Mouse (Mus musculus): Measurements from ENCODE around the gene C330021F23Rik.

Gene C330021F23Rik

DNA sequence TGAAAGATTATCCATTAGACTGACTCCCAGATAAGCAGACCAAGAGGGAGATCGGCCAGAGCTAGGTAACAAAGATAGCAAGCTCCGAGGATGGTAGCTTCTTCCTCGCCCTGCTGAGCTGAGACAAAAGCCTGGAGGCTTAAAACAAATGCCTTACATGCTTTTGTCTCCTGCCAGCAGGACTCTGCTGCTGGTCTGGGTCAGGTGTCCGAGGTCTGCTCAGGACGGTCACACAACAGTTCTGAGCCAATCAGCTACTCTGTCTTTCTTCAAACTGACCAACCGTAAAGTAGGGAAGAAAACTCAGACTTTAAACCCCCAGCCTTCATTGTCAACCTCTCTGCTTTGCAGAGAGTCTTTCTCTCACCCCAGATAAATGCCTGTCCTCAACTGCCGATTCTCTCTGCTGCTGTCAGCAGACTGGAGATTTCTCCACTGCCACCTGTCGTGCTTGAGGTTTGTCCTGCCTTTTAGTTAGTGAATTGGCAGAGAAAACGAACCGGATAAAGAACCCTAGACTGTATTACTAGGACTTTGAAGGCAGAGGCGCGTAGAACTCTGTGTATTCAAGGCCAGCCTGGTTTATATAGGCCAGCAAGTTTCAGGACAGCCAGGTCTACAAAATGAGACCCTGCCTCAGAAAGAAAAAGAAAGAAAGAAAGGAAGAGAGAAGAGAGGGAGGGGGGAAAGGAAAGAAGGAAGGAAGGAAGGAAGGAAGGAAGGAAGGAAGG is at the start of gene C330021F23Rik:
Gene C330021F23Rik (plus strand): TSS at position 350 of the 731 bp plus-strand sequence.
- ChIA-PET POLR2A (interaction anchor here (0.5 to 3.6 kb wide), 84 partner anchors 8 to 947 kb away, joined by 3 to 58 read pairs (median 4); partner anchors contain the start of genes Camsap3 (in 3 of the 4), Fcor (in 3 of the 4), Pet100 (in 3 of the 4) and Xab2 (in 3 of the 4)), CTCF (interaction anchor here (0.6 to 2.1 kb wide), 10 partner anchors 8 to 144 kb away, joined by 3 to 10 read pairs (median 4); partner anchors contain the start of genes Fcor (in 3 of the 4) and Trappc5 (in 1 of the 4))

DNA sequence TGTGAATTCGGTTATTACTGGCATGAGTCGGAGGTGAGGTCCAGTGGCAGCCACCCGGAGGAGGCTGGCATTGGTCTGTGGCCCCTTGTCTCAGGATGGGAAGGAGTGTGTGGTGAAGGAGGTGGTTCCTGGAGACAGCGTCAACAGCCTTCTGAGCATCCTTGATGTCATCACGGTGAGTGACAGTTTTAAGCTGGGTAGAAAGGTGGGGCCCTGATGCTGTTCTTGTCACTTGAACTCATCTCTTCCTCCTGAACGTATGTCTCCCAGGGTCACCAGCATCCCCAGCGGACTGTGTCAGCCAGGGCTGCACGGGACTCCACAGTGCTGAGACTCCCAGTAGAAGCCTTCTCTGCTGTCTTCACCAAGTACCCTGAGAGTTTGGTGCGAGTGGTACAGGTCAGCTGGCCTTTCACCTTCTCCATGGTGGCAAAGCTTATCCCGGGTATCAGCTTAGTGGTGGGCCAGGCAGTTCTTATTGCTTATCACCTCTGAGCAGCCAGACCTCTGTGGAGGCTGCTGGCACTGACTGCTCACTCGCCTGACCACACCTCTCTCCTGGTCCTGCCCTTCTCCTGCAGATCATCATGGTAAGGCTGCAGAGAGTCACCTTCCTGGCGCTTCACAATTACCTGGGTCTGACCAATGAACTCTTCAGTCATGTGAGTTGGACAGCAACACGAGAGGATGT is 45.6 kb upstream of the C330021F23Rik start:
- ChIA-PET CTCF (no interaction called here), POLR2A (interaction anchor here in 1 of 4 experiments (1.0 to 1.1 kb wide), 2 partner anchors 9 to 11 kb away, joined by 3 to 4 read pairs; no protein-coding TSS in a partner anchor)

DNA sequence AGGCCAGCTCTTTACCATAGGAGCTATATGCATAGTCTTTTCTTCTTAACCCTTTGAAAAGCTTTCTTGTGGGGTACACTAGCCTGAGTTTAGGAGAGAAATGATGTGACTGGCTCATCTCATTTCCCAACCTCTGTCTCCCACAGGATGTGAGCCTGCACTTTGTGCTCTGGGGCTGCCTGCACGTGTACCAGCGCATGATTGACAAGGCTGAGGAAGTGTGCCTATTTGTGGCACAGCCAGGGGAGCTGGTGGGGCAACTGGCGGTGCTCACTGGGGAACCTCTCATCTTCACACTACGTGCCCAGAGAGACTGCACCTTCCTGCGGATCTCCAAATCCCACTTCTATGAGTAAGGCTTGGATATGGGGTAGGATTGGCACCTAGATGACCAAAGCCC is 37.0 kb upstream of the C330021F23Rik start:
- ChIA-PET POLR2A (interaction anchor here in 2 of 4 experiments (0.7 to 6.0 kb wide), 7 partner anchors 9 to 37 kb away, joined by 3 to 29 read pairs (median 4); partner anchors contain the start of genes Pnpla6 (in 2 of the 2) and C330021F23Rik (in 1 of the 2)), CTCF (no interaction called here)

DNA sequence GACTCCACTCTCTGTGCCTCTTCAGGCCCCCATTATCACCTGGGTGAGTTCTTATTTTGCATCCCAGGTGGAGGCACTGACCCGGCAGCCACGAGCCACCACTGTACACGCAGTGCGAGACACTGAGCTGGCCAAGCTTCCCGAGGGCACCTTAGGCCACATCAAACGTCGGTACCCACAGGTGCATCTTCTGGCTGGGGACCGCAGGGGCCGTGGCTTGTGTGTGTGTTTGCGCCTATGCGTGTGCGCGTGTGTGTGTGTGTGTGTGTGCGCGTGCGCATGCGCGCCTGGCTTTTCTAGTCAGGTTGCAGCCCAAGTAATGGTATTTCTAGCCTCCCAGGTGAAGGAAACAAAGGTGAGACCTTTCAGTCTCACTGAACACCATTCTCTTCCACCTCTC is 35.9 kb upstream of the C330021F23Rik start:
- CTCF ChIA-PET, result interaction anchor here in 1 of 4 experiments (1.0 kb wide), 1 partner anchor 140 kb away, joined by 4 read pairs; the partner anchor contains the start of gene Fcor
- POLR2A ChIA-PET, result interaction anchor here in 3 of 4 experiments (0.7 to 6.0 kb wide), 12 partner anchors 8 to 90 kb away, joined by 3 to 29 read pairs (median 4); partner anchors contain the start of genes Pnpla6 (in 2 of the 3), Pet100 (in 1 of the 3), Pex11g (in 1 of the 3) and Xab2 (in 1 of the 3)

- POLR2A ChIA-PET, result interaction anchor here (0.5 to 2.2 kb wide), 30 partner anchors 9 to 159 kb away, joined by 3 to 21 read pairs (median 4); partner anchors contain the start of genes Pnpla6 (in 3 of the 4), C330021F23Rik (in 2 of the 4), Camsap3 (in 1 of the 4) and Fcor (in 1 of the 4)
- CTCF ChIA-PET, result interaction anchor here in 3 of 4 experiments (0.9 to 1.4 kb wide), 5 partner anchors 23 to 140 kb away, joined by 3 to 4 read pairs (median 3); partner anchors contain the start of gene Trappc5 (in 1 of the 3)
Observed at GRCm38 (mm10) chr8:3536053-3536841, 31.5 kb upstream of the C330021F23Rik start.

DNA sequence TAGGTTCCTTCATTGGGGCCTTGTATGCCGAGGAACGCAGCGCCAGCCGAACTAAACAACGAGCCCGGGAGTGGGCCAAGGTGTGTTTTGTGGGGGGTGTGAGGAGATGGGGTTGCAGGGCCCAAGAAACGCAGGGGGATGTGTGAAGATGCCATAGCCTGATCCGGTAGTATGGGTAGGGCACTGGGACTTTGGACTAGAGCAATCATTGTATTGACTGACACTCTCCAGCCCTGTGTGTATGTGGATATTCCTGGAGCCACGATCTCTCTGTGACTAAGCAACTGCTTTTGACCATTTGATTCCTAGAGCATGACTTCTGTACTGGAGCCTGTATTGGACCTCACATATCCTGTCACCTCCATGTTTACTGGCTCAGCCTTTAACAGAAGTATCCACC is 30.9 kb upstream of the C330021F23Rik start:
- ChIA-PET CTCF (interaction anchor here in 3 of 4 experiments (0.9 to 1.4 kb wide), 5 partner anchors 22 to 139 kb away, joined by 3 to 4 read pairs (median 3); partner anchors contain the start of gene Trappc5 (in 1 of the 3)), POLR2A (interaction anchor here (0.7 to 2.2 kb wide), 22 partner anchors 8 to 136 kb away, joined by 3 to 21 read pairs (median 4); partner anchors contain the start of genes Pnpla6 (in 3 of the 4), C330021F23Rik (in 2 of the 4), Camsap3 (in 1 of the 4) and Fcor (in 1 of the 4))

DNA sequence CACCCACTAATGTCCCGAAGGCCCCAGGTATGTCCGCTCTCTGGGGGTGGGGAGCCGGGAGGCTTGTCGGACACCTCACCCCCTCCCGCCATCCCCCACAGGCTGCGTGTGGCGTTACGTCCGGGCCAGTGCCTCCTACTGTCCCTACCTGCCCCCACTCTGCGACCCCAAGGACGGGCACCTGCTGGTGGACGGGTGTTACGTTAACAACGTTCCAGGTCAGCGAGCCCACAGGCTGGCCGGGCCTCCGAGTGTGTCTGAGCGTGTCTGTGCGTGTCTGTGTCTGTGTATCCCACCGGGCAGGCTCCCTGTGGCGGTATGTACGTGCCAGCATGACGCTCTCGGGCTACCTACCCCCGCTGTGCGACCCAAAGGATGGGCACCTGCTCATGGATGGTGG is 30.1 kb upstream of the C330021F23Rik start:
- ChIA-PET CTCF (no interaction called here), POLR2A (interaction anchor here in 3 of 4 experiments (0.8 to 2.2 kb wide), 4 partner anchors 30 to 135 kb away, joined by 3 to 7 read pairs (median 4); partner anchors contain the start of genes C330021F23Rik (in 1 of the 3) and Fcor (in 1 of the 3))

- ChIA-PET POLR2A (interaction anchor here in 3 of 4 experiments (0.6 to 1.3 kb wide), 6 partner anchors 24 to 74 kb away, joined by 3 to 5 read pairs (median 3); partner anchors contain the start of genes Mcoln1 (in 1 of the 3) and Pnpla6 (in 1 of the 3)), CTCF (no interaction called here)
Observed at GRCm38 (mm10) chr8:3539146-3539545, 28.6 kb upstream of the C330021F23Rik start.

- ChIA-PET CTCF (no interaction called here), POLR2A (interaction anchor here in 2 of 4 experiments (1.0 to 1.1 kb wide), 2 partner anchors 34 to 40 kb away, joined by 3 to 5 read pairs; partner anchors contain the start of gene Mcoln1 (in 1 of the 2))
Observed at GRCm38 (mm10) chr8:3540076-3540475, 27.7 kb upstream of the C330021F23Rik start.

- POLR2A ChIA-PET, result interaction anchor here in 3 of 4 experiments (0.6 to 3.1 kb wide), 26 partner anchors 7 to 151 kb away, joined by 3 to 24 read pairs (median 5); partner anchors contain the start of genes C330021F23Rik (in 2 of the 3), Pnpla6 (in 2 of the 3), Camsap3 (in 1 of the 3) and Mcoln1 (in 1 of the 3)
Observed at GRCm38 (mm10) chr8:3546511-3546910, 21.3 kb upstream of the C330021F23Rik start.

DNA sequence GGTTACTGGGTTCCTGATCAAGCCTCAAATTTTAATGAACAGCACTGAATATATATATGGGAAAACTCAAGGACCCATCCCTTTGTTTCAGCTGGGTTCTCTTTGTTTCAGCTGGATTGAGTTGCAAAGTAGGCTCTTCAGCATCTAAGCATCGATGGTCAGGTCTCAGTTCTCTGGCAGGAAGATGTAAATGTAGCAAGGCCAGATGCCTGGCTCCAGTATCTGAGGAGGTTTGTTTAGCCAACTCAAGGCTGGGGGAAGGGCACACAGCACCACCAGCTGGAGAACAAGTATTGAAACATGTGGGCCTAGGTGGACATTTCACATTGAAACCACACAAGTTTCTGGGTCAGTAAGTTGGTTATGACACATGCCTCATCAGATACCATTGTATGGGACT is 15.6 kb upstream of the C330021F23Rik start:
- ChIA-PET POLR2A (interaction anchor here in 2 of 4 experiments (0.5 to 4.4 kb wide), 11 partner anchors 11 to 157 kb away, joined by 3 to 14 read pairs (median 4); partner anchors contain the start of genes C330021F23Rik (in 2 of the 2), Fcor (in 1 of the 2) and Pnpla6 (in 1 of the 2)), CTCF (interaction anchor here in 2 of 4 experiments (0.7 to 1.5 kb wide), 4 partner anchors 46 to 124 kb away, joined by 3 to 4 read pairs (median 4); partner anchors contain the start of genes Fcor (in 1 of the 2) and Trappc5 (in 1 of the 2))

More at GRCm38 (mm10) chr8:3546511-3546910, 21.3 kb upstream of the C330021F23Rik start:
- CTCF ChIA-PET, result interaction anchor here in 1 of 4 experiments (0.9 kb wide), 1 partner anchor 126 kb away, joined by 3 read pairs; the partner anchor contains the start of gene Fcor

- POLR2A ChIA-PET, result no interaction called here
Observed at GRCm38 (mm10) chr8:3556114-3556513, 11.7 kb upstream of the C330021F23Rik start.

DNA sequence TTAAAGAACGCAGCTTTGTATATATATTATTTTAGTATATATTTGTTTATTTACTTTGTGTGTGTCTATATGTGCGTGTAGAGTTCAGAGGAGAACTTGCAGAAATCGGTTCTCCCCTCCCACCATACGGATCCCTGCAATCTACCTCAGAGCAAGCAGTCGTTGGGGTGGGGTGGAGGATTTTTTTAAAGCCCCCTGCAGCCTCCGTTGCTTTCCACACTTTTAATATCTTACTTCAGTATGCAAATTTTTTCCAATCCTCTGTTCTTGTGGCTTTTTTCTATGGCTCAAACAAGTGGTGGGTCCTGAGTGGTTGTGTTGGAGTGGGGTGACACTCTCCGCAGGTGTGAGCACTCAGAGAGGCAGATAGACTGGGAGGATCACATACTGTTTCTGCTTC is 588 bp downstream of the C330021F23Rik start:
- CTCF ChIA-PET, result interaction anchor here in 2 of 4 experiments (0.7 to 2.1 kb wide), 5 partner anchors 9 to 108 kb away, joined by 4 to 10 read pairs (median 6); partner anchors contain the start of genes Fcor (in 2 of the 2) and Trappc5 (in 1 of the 2)
- POLR2A ChIA-PET, result interaction anchor here (0.5 to 3.6 kb wide), 57 partner anchors 8 to 724 kb away, joined by 3 to 58 read pairs (median 6); partner anchors contain the start of genes Fcor (in 3 of the 4), Pet100 (in 3 of the 4), Xab2 (in 3 of the 4) and Mcoln1 (in 2 of the 4)

More at GRCm38 (mm10) chr8:3556114-3556513, 11.7 kb upstream of the C330021F23Rik start:
- CTCF ChIA-PET, result interaction anchor here in 1 of 4 experiments (1.8 kb wide), 1 partner anchor 116 kb away, joined by 7 read pairs; the partner anchor contains the start of gene Fcor

- ChIA-PET CTCF (no interaction called here), POLR2A (interaction anchor here in 2 of 4 experiments (1.0 kb wide), 2 partner anchors 10 to 11 kb away, joined by 3 read pairs; no protein-coding TSS in a partner anchor)
Observed at GRCm38 (mm10) chr8:3569784-3570183, 2.0 kb downstream of the C330021F23Rik start.

GRCm38 (mm10) chr8:3574546-3574945 is 6.8 kb downstream of the C330021F23Rik start:
- POLR2A ChIA-PET, result interaction anchor here (0.6 to 3.3 kb wide), 27 partner anchors 8 to 186 kb away, joined by 3 to 50 read pairs (median 5); partner anchors contain the start of genes Camsap3 (in 3 of the 4), Fcor (in 2 of the 4), Mcoln1 (in 2 of the 4) and Arhgef18 (in 1 of the 4)

More at GRCm38 (mm10) chr8:3574546-3574945, 6.8 kb downstream of the C330021F23Rik start:
- CTCF ChIA-PET, result interaction anchor here in 3 of 4 experiments (0.6 to 1.2 kb wide), 9 partner anchors 15 to 222 kb away, joined by 3 to 8 read pairs (median 3); partner anchors contain the start of genes Fcor (in 2 of the 3) and Trappc5 (in 1 of the 3)
